Mouse (Mus musculus): ENCODE measurements around the gene Med13. TPM values are rescaled to one million over a fixed set of nuclear protein-coding genes. Genes with fewer than 3 reads are reported as not detected.
"Not testable (repeated sequence)": the region's sequence is repeated elsewhere in the genome, so short reads cannot be mapped to it uniquely, and the experiment has no call there.

Gene Med13
- total RNA-seq, 2 experiments from 2014 or later = 51.0 to 60.5 TPM

DNA sequence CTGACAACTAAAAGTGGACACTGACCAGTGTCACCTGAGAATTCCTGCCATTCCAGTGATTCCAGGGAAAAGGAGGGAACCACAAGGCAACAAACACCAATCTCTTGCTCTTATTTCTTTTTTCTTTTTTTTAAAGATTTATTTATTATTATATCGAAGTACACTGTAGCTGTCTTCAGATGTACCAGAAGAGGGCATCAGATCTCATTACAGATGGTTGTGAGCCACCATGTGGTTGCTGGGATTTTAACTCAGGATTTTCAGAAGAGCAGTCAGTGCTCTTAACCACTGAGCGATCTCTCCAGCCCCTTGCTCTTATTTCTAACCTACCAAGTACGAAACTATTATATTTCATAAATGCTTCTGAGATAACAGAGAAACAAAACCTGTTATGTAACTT, 42.4 kb downstream of the Med13 start:
- not testable (repeated sequence) for DNase-seq (ENCODE audit: extremely low spot score in 1 of 2, low spot score in 1 of 2)

- no peak for DNase-seq (ENCODE audit: extremely low spot score in 1 of 2, low spot score in 1 of 2)
These were observed 47.1 kb downstream of the Med13 start for GRCm38 (mm10) chr11:86310280-86310679.

GRCm38 (mm10) chr11:86292201-86292600, 65.2 kb downstream of the Med13 start:
- not testable (repeated sequence) for DNase-seq (ENCODE audit: extremely low spot score in 1 of 2, low spot score in 1 of 2)

GRCm38 (mm10) chr11:86291714-86292113, 65.7 kb downstream of the Med13 start:
- no peak for DNase-seq (ENCODE audit: extremely low spot score in 1 of 2, low spot score in 1 of 2)

- no peak for DNase-seq (ENCODE audit: extremely low spot score in 1 of 2, low spot score in 1 of 2)
These were observed 71.7 kb downstream of the Med13 start for GRCm38 (mm10) chr11:86285729-86286128.

DNA sequence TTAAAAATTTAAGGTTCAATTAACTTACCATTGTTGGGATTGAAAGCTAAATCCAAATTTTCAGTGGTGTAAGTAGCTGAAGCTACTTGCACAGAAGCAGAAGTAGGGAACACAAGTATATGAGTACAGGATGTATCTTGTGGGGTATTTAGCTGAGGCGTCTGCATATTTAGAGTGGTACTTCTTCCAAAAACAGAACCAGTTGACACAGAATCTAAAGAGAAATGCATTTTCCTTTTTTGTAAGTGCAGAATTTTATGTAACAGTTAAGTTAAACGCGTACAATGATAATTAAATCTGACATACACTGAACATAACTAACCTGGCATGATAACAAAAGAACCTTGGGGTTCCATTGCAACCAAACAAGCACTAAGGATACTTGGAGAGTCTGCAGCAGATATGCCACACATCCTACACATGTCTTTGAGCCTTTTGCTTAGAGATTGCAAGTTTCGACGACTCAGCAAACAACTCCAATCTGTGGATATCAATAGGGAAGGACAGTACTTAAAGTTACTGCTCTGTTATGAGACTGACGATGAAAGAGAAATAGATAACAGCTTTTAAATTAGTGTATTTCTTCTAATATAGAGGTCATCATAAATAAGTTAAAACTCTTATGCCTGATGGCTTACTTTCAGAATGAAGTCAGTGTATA, 78.8 kb downstream of the Med13 start:
- no peak for DNase-seq (ENCODE audit: extremely low spot score in 1 of 2, low spot score in 1 of 2)

GRCm38 (mm10) chr11:86257460-86258076, 99.8 kb downstream of the Med13 start, which contains the start of gene Ints2:
Gene Ints2 (minus strand): TSS chr11:86257575.
- DNase-seq (ENCODE audit: extremely low spot score in 1 of 2, low spot score in 1 of 2) = peak; percentile 93

- DNase-seq (ENCODE audit: extremely low spot score in 1 of 2, low spot score in 1 of 2) = no peak
These were observed 100.3 kb downstream of the Med13 start for GRCm38 (mm10) chr11:86257054-86257453.

DNA sequence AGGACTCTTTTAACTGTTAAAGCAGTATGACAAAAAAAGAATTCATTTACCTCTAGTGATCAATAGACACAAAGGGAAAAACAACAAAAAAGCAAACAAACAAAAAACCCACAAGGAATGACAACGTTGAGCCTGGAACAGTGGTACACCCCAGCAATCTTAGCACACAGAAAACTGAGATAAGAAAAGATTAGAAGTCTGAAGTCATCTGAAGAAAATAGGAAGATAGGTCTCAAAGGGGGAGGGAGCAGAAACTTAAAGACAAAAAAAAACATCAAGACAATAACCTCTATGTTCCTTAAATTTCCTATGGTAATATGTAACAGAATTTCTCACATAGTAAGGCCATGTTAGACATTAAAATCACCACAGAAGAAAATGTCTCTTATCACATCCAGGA, 104.1 kb downstream of the Med13 start:
- DNase-seq (ENCODE audit: extremely low spot score in 1 of 2, low spot score in 1 of 2) = no peak

DNA sequence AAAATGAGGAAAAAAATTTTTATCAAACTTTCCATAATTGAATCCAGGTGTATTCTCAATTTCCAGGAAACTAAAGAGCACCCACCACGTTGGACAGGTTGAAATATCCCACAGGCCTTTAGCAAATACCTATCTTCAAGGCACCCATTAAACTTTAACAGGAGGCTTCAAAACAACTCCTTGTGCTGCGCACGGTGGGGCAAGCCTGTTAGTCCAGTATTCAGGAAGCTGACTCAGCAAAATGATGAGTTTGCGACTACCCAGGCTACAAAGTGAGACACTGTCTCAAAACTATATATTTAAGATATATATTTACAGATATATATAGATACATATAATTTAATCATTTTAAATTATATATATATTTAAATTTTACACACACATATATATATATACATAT, 125.0 kb downstream of the Med13 start:
- DNase-seq (ENCODE audit: extremely low spot score in 1 of 2, low spot score in 1 of 2) = no peak

DNA sequence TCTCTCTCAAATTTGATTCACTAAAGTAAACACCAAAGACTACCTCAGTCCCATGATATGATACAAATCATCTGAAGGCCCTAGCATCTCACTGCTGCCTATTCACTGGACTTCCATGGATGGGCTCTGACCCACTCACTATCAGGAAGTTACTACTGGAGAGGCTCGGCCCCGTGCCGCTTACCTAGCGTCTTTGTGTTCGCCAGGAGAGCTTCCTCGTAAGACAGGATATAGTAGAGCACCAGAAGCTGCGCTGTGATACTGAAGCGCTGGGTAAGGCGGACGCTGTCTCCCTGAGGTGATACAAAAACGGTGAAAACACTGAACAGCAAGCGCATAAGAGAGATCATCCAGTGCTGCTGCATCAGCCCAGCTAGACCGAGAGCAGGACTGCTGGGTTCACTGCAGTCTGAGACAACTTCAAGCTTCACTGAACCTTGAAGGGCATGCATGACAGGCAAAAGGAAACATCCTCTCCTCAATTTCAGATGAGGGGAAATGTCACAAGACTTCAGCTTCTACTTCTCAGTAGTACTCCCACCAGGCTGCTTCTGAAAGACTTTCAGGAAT, 125.5 kb downstream of the Med13 start:
- no peak for DNase-seq (ENCODE audit: extremely low spot score in 1 of 2, low spot score in 1 of 2)

DNA sequence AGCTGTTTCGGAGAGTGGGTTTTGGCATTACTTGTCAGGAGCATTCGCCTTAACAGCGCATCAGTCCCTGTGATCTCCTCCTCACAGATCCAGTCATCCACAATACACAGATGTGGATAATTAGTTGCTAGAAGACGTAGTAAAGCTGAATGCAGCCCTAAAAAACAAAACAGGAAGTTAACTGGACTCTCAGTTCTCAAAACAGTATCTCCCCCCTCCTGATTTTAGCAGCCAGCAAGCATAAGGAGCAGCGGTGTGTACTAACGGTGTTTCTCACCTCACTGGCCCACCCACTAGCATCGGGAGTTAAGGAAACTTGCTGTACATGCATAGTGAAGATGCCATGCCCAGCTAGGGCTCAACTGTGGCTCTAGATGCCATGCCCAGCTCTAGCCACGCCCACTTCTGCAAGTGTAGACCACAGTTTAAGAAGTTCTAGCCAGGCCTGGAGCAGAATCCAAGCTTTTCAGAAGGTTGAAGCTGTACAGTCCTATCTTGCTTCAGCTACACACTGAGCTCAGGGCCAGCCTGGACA, 130.7 kb downstream of the Med13 start:
- no peak for DNase-seq (ENCODE audit: extremely low spot score in 1 of 2, low spot score in 1 of 2)

- no peak for DNase-seq (ENCODE audit: extremely low spot score in 1 of 2, low spot score in 1 of 2)
These were observed 131.6 kb downstream of the Med13 start for GRCm38 (mm10) chr11:86225761-86226160.

Other genes starting within 250 kb of the Med13 start
- gene Brip1, start 156.4 kb downstream of the Med13 start, total RNA-seq (2021) = under 1 TPM in 1 of 2 experiments, not detected in 1; 0.22 TPM
- 10 to 100 TPM; 21.8 to 23.1 TPM for gene Ints2, start 100.0 kb downstream of the Med13 start, total RNA-seq (2021)
- gene Rnft1, start 127.1 kb upstream of the Med13 start, total RNA-seq (2021) = 10 to 100 TPM; 28.9 to 33.5 TPM
- gene Rps6kb1, start 187.2 kb upstream of the Med13 start, total RNA-seq (2021) = 10 to 100 TPM; 34.5 to 41.6 TPM
- gene Tubd1, start 187.4 kb upstream of the Med13 start, total RNA-seq (2021) = 1 to 10 TPM; 5.1 to 6.8 TPM